Mouse (Mus musculus): ENCODE data around the gene Pou2f2. TPM values are rescaled to one million over a fixed set of nuclear protein-coding genes. Genes with fewer than 3 reads are reported as not detected.

Pou2f2 gene
- total RNA-seq, 1 experiment from 2014 or later, result 0.96 TPM

DNA sequence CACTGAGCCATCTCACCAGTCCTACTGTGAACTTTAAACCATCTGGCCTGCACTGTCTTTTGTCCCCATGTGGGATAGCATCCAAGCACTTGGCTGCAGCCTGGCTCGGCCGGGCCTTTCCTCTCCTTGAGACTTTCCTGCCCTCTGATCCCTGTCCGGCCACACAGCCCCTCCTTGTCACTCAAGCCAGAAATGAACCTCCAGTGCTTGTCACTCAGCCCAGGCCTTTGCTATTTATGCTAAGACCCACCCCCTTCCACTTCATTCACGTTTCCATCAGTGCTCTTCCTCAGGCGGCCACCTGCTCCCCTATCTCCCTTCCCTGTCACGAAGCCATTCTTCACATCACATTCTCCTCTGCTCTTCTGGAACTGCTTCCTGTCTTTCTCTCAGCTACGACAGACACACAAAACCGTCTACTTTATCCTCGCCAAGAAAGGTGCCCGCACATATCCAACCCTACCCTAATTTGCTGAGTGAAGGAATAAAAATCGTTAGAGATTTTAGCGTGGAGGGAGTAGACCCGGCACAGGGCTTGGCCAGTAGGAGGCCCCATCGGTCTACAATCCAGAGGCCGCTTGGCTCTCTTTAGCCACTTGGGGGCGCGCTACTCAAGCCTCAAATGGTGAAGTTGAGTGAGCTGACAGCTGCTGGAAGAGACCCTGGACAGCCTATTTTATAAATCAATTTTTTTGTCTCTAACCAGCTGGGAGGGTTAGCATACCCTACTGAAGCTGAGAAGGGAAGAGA, 73.9 kb downstream of the Pou2f2 start:
- DNase-seq, result peak; percentile 90

DNA sequence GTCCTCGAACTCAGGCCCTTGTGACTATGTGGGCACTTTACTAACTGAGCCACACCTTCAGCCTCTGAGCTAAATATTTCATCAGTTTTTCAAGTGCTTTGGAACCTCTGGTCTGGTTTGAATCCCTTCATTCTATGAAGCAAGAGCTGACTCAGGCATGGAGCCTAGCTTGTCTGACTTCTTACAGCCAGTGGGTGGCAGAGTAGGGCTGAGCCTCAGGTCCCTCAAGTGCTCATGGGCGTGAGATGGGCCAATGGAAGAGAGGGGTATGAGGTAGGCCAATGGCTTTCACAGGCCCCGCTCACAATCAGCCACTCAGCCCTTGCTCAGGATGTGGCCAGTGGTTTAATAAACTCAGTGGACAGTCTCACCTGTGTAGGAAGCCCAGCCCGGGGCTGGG, 79.9 kb downstream of the Pou2f2 start:
- no peak for DNase-seq

DNA sequence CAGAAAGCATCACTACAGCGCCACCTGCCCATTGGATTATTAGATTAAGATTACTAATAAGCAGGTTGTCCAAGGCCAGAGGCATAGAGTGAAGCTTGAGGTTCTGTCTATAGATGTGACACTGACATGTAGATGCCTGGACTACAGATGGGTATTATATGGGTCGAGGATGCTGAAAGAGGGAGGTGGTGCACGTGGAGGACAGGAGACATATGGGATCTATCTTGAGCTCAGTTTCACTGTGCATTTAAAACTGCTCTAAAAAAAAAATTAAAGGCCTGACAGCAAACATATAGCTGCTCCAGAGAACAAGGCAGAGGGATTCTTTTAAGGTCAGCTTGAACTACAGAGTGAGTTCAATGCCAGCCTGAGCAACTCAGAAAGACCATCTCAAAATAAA, 81.4 kb downstream of the Pou2f2 start:
- DNase-seq, result no peak

GRCm38 (mm10) chr7:25089875-25090274, 89.7 kb downstream of the Pou2f2 start:
- DNase-seq, result no peak

DNA sequence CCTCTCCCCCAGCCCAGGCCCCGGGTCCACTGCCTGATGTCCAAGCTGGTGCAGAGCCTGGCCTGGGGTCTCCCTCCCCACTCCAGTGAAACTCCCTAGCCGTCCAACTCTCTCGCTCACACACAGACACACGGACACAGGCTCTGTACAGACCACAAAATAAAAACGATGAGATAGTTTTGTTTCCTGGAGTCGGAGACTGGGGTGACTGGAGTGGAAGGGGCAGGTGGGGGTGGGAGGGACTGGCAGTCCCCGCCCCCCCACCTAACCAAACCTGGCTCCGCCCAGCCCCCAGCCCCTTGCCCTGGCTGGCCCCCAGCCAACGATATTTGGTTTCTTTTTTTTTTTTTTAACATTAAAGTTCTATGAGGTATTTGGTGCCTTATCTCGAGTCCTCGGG, 90.6 kb downstream of the Pou2f2 start:
- DNase-seq, result peak; percentile 12

DNA sequence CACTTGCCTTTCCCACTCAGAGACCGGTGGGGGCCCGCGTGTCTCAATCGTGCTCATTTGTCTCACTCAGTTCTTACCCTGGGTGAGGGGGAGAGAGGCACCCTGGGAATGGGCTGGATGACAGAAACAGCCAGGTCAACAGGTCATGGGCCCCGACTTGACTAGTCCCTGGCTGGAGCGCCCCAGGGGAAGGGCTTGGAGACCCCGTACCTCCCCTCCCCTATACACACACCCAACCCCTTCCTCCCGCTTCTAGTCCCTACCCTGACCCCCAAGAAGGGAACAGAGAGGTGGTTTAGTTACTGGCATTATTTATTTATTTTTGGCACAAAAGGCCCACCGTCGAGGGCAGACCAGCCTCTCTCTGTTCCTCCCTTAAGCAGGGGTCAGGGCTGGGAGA, 91.0 kb downstream of the Pou2f2 start:
- peak; percentile 25 for DNase-seq

DNA sequence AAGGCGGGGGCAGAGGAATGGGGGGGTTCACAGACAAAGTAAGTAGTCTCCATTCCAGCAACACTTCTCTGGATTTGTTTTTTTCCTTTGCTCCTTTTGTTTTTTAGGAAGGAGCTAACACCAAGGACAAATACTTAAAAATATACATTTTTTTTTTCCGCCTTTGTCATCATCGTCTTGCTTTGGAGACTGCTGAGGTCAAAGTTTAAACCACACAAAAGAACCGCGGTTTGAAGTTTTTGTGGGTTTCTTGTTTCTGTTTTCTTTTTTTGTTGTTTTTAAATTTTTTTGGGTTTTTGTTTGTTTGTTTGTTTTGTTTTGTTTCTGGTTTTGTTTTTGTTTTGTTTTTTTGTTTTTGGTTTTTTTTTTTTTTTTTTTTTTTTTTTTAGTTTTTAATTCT, 91.6 kb downstream of the Pou2f2 start:
- DNase-seq, result no peak

GRCm38 (mm10) chr7:25087256-25087912, 92.1 kb downstream of the Pou2f2 start:
- peak; percentile 52 for DNase-seq

DNA sequence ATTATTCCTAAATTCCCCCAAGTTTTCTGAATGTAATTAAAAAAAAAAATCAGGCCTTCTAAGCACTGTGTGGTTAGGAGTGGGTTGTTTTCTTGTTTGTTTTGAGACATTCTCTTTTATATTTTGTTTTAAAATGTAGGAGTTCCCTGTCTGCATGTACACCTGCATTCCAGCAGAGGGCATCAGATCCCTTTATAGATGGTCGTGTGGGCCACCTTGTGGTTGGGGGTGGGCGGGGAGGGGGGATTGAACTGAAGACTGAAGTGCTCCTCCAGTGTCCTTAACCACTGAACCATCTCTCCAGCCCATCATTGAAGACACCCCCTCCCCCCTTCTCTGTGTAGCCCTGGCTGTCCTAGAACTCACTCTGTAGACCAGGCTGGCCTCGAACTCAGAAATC, 92.9 kb downstream of the Pou2f2 start:
- peak; percentile 17 for DNase-seq

DNA sequence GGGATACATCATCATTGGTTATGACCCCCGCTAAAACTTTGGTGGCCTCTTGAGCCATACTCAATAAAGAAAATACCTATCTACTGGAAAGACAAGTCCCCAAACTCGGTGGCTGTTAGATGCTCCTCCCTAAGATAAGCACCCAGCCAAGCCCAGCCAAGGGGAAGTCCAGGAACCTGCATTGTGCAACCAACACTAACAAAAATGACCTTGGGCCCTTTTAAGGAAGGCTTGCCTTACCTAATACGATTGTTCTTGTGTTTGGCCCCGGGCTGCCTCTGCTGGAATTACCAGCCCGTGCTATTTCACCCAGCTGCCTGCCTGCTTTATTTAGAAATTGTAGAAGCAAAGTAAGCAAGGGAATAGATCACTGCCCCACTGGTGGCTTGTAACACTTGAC, 94.9 kb downstream of the Pou2f2 start:
- peak; percentile 54 for DNase-seq

DNA sequence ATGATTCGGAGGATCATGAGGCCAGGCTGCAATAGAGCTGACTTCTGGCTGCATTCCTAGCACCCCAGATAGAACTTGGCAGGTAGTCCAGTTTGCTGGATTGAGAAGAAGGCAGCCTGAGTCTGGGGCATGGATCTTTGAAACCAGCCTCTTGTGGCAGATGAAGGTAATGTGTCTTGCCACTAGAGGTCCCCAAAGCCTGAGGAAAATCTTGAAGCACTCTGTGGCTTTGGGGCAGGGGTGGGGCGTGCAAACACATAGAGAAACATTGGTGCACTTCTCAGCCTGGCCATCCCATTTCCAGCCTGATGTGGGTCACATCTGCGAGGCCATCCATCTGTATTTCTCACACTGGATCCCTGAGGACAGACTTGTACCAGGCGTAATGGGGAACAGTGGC, 97.0 kb downstream of the Pou2f2 start:
- peak; percentile 71 for DNase-seq

DNA sequence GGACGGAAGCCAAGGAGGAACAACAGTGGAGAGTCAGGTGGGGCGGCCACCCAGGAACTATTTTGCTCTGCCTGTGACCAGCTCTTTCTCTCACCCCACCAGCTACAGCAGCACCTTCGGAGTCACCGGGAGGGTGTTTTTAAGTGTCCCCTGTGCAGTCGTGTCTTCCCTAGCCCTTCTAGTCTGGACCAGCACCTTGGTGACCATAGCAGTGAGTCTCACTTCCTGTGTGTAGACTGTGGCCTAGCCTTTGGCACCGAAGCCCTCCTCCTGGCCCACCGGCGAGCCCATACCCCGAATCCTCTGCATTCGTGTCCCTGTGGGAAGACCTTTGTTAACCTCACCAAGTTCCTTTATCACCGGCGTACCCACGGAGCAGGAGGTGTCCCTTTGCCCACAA, 99.1 kb downstream of the Pou2f2 start:
- DNase-seq, result no peak

GRCm38 (mm10) chr7:25079496-25080026, 100.0 kb downstream of the Pou2f2 start:
- DNase-seq, result no peak

- no peak for DNase-seq
Observed at GRCm38 (mm10) chr7:25077414-25077755, 102.1 kb downstream of the Pou2f2 start.

DNA sequence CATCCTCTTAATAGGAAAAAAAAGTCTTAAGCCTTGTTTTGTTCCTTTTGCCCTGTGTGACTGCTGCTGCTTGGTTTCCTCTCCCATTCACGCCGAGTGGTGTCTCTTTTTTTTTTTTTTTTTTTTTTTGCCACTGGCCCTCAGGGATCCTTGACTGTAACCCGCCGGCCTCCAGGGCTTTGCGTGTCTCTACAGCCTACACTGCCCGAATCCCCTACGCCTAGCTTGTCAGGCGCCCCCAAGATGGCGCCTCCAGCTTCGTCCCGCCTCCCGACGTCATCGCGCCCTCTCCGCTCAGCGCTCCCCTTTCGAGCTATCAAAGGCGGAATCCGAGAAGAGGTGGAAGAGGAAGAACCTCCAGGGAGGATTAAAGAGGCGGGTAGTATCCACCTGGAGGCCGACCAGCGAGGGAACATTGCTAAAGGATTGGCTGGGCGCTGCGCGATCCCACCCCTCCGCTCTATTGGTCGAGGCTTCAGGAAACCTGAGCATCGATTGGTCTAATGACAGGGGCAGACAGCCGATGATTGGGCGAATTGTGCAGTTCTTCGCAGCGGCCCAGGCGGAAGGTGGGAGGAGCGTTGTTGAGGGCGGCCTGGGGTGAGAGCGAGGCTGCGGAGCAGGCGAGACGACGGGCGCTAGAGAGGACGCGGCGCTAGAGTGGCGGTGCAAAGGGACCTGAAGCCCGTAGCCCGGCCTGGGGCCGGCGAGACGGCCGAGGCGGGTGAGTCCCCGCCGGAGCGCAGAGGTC, 102.7 kb downstream of the Pou2f2 start:
- DNase-seq, result peak; percentile 98

DNA sequence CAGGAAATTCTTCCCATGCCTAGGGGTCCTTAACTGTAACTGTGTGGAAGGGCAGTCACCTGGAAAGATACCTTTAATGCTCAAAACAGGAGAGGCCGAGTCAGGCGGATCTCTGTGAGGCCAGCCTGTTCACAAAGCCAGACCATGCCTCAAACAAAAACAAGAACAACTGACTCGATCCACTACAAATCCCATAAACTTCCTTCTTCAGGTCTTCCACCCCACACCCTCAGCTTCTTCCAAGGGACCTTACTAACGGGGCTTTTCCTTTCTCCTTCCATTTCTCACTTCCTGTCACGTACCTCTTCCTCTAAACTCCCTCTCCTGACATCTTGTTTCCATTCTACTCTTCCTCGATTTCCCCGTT, 103.2 kb downstream of the Pou2f2 start:
- no peak for DNase-seq

- DNase-seq, result no peak
Observed at GRCm38 (mm10) chr7:25073924-25074323, 105.6 kb downstream of the Pou2f2 start.

- DNase-seq, result peak; percentile 62
Observed at GRCm38 (mm10) chr7:25072716-25073390, 106.7 kb downstream of the Pou2f2 start.

DNA sequence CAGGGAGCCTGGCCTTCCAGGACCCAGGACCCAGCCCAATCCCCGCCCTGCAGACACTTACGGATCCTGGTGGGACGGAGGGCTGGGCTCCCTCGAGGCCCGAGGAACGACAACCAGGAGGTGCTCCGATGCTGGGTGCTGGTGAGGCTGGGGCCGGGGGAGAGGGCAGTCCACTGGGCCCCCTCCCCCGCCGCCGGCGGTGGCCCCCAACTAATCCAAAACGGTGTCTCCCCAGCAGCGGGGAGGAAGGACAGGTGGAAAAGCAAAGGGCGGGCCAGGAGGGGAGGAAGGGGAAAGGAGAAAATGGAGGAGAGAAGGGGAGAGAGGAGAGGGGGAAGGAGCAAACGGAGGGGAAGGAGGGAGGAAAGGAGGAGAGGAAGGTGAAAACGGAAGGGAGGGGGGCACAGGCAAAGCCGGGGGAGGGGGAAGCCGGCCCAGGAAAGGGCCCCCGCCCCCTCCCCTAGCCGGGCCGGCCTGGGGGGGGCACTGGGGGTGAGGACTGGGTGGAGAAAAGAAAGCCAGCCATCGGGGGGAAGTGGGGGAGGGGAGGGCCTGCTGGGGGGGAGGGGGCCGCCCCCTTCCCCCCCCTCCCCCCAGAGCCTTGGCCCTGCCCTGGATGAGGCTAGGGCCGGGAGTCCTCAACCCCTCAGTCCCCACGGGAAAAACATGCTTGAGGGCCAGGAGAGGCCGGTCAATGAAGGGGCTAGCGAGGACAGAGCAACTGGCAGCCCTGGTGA, 107.4 kb downstream of the Pou2f2 start, which contains the start of the genes Grik5 and Zfp574:
Gene Grik5, minus strand, starts transcription at position 368 of the 737 bp plus-strand sequence.
Gene Zfp574, plus strand, starts transcription at position 589 of the 737 bp plus-strand sequence.
- DNase-seq, result peak; percentile 51

GRCm38 (mm10) chr7:25068724-25069123, 110.8 kb downstream of the Pou2f2 start:
- DNase-seq, result no peak

DNA sequence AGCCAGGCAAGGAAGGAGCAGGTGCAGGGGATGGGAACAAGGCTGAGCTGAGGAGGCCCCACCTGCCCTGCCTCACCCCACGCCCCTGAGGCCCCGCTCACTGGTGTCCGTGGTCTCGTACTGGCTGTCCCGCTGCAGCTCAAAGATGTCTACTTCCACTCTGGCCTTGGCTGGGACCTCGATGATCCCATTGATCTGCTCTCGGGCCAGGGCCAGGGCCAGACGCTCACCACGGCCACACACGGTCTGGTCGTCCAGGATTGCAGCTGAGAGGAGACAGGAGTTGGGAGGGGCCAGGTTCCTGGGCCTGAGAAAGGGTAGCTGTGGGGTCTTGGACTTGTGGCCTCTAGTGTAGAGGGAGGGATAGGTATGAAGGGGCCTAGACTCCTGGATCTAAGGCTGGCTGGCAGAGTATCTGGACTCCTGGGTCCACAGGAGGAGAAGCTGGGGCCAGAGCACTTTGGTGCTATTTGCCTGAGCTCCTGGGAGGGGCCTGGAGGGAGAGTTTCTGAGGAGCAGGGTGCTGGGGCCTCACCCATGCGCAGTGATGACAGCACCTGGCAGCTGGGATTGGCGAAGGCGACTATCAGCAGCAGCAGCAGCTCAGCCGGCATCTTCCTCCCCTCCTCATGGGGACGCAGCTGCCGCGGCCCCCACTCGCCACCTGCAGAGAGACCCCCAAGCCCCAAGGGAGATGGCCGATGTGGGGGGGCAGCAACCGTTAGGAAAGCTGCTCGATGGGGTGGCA, 111.4 kb downstream of the Pou2f2 start:
- peak; percentile 40 for DNase-seq
